Mouse (Mus musculus): ENCODE measurements around the gene Cdc42bpa. TPM values are rescaled to one million over a fixed set of nuclear protein-coding genes. Genes with fewer than 3 reads are reported as not detected.

The Cdc42bpa gene
- total and polyA plus RNA-seq, 2 experiments from 2014 or later: 8.3 to 25.8 TPM

DNA sequence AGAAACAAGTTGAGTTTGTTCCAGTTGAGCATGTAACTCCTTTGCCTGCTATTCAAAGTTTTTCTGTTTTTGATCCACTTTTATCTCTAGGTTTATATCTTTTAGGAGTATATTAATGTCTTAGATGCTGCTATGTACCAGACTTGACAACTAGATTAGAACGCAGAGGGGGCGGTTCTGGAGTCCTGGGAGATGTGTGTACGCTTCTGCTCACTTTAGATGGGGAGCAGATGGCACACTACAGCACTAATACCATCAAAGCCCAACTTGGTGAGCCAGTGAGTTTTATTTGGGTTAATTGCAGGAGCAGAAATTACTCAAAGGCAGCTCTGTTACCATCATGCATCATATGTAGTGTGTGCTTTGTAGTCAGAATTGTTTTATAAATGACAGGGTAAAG, 77.2 kb downstream of the Cdc42bpa start:
- ATAC-seq (ENCODE audit: insufficient read depth, low read depth): no peak

DNA sequence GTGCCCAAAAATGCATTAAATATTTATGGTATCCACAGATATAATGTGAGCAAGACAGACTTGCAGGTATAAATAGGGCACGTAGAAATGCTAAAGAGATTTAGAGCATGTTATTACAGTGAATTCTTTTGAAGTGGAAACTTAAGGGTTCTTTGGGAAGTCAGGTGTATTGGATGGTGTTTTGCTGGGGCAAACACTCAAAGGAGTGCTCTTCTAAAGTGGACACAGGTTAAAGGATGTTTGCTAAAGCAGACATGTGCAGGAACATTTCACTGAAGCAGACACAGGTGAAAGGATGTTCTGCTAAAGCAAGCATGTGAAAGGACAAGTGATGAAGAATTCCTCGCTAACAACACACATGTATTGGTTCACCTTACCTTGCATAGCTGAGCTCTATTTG, 83.9 kb downstream of the Cdc42bpa start:
- TF ChIP-seq CTCF (IDR thresholded peaks at IDR 0.05; ENCODE audit: low read depth) (no peak), EP300 (IDR thresholded peaks at IDR 0.05; ENCODE audit: low read depth) (no peak)
- no peak overlapping the region for H3K9ac ChIP-seq (replicated peaks; ENCODE audit: low read depth, low read length)
- no peak overlapping the region for H3K4me3 ChIP-seq (ENCODE audit: low read depth, low read length)
- no peaks in the 10 kb centered on the region; the same call in 1 of the 2 replicates for H3K9me3 ChIP-seq (replicated peaks; ENCODE audit: control insufficient read depth, low read length)
- no peak for DNase-seq (ENCODE audit: low spot score)
- 0 out of 2 replicates have a peak, but pooled peaks cover 13% of the 10 kb centered on the region for H3K36me3 ChIP-seq (replicated peaks; ENCODE audit: control insufficient read depth, insufficient read depth, low read length)
- no peak overlapping the region for H3K27ac ChIP-seq (ENCODE audit: low read depth)
- no peaks in the 10 kb centered on the region for H3K4me1 ChIP-seq (ENCODE audit: control insufficient read depth, insufficient read depth)
- H3K27me3 ChIP-seq (ENCODE audit: control insufficient read depth, insufficient read depth, low read length): no peaks in the 10 kb centered on the region
- H3K4me2 ChIP-seq (ENCODE audit: low read depth, low read length): no peak overlapping the region
- no peak for ATAC-seq (ENCODE audit: insufficient read depth, low read depth)
- whole genome bisulfite sequencing: 99% methylated on average over 2 of the region's 2 CpGs

More for the DNA sequence above, 77.2 kb downstream of the Cdc42bpa start:
- Histone ChIP-seq H3K36me3 (replicated peaks; ENCODE audit: control insufficient read depth, insufficient read depth, low read length) (0 out of 2 replicates have a peak, but pooled peaks cover 8% of the 10 kb centered on the region), H3K9ac (replicated peaks; ENCODE audit: low read depth, low read length) (no peak overlapping the region), H3K27me3 (ENCODE audit: control insufficient read depth, insufficient read depth, low read length) (no peaks in the 10 kb centered on the region), H3K4me3 (ENCODE audit: low read depth, low read length) (no peak overlapping the region), H3K4me1 (ENCODE audit: control insufficient read depth, insufficient read depth) (no peaks in the 10 kb centered on the region), H3K27ac (ENCODE audit: low read depth) (no peak overlapping the region), H3K9me3 (replicated peaks; ENCODE audit: control insufficient read depth, low read length) (no peaks in the 10 kb centered on the region), H3K4me2 (ENCODE audit: low read depth, low read length) (no peak overlapping the region)
- 88% methylated on average over 3 of the region's 3 CpGs for WGBS
- no peak for TF ChIP-seq CTCF (IDR thresholded peaks at IDR 0.05; ENCODE audit: low read depth)
- no peak for TF ChIP-seq EP300 (IDR thresholded peaks at IDR 0.05; ENCODE audit: low read depth)
- DNase-seq (ENCODE audit: low spot score): no peak

- no peak overlapping the region for H3K9ac ChIP-seq (replicated peaks; ENCODE audit: low read depth, low read length)
- ATAC-seq (ENCODE audit: insufficient read depth, low read depth) (no peak), DNase-seq (ENCODE audit: low spot score) (no peak)
- H3K27ac ChIP-seq (ENCODE audit: low read depth): no peak overlapping the region
- H3K4me2 ChIP-seq (ENCODE audit: low read depth, low read length): no peak overlapping the region
- TF ChIP-seq EP300 (IDR thresholded peaks at IDR 0.05; ENCODE audit: low read depth) (no peak), CTCF (IDR thresholded peaks at IDR 0.05; ENCODE audit: low read depth) (no peak)
- H3K4me3 ChIP-seq (ENCODE audit: low read depth, low read length): no peak overlapping the region
- no peaks in the 10 kb centered on the region for H3K27me3 ChIP-seq (ENCODE audit: control insufficient read depth, insufficient read depth, low read length)
- H3K9me3 ChIP-seq (replicated peaks; ENCODE audit: control insufficient read depth, low read length): no peaks in the 10 kb centered on the region; the same call in 1 of the 2 replicates
- H3K36me3 ChIP-seq (replicated peaks; ENCODE audit: control insufficient read depth, insufficient read depth, low read length): 0 out of 2 replicates have a peak, but pooled peaks cover 10% of the 10 kb centered on the region
- H3K4me1 ChIP-seq (ENCODE audit: control insufficient read depth, insufficient read depth): no peaks in the 10 kb centered on the region
These were observed 84.9 kb downstream of the Cdc42bpa start for GRCm38 (mm10) chr1:180045172-180045571.

GRCm38 (mm10) chr1:180089176-180089575, 128.9 kb downstream of the Cdc42bpa start:
- H3K36me3 ChIP-seq (replicated peaks; ENCODE audit: control insufficient read depth, insufficient read depth, low read length): peaks cover 12% of the 10 kb centered on the region; the same call in 1 of the 2 replicates

DNA sequence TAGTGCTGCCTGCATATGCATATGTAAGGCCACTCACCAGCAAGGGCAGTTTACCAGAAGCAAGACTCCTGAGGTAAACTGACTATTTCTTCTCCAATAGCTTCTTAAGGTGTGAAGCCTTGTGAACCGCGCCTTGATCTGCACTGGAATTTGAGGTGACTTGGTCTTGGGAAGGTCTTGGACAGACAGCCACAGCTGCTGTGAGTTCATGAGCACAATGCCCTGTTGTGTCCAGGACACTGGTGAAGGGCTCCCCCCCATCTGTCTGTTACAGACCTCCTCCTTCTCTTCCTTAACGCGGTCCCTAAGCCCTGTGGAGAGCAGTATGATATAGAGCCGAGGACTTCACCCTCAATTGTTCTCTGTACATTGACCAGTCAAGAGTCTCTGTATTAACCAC, 138.2 kb downstream of the Cdc42bpa start:
- peaks cover 43% of the 10 kb centered on the region for H3K36me3 ChIP-seq (replicated peaks; ENCODE audit: control insufficient read depth, insufficient read depth, low read length)
- DNase-seq (ENCODE audit: low spot score) (no peak), ATAC-seq (ENCODE audit: insufficient read depth, low read depth) (no peak)
- no peak overlapping the region for H3K9ac ChIP-seq (replicated peaks; ENCODE audit: low read depth, low read length)
- TF ChIP-seq EP300 (IDR thresholded peaks at IDR 0.05; ENCODE audit: low read depth) (no peak), CTCF (IDR thresholded peaks at IDR 0.05; ENCODE audit: low read depth) (no peak)
- no peaks in the 10 kb centered on the region for H3K4me1 ChIP-seq (ENCODE audit: control insufficient read depth, insufficient read depth)
- H3K4me3 ChIP-seq (ENCODE audit: low read depth, low read length): no peak overlapping the region
- no peaks in the 10 kb centered on the region for H3K9me3 ChIP-seq (replicated peaks; ENCODE audit: control insufficient read depth, low read length)
- H3K27ac ChIP-seq (ENCODE audit: low read depth): no peak overlapping the region
- H3K27me3 ChIP-seq (ENCODE audit: control insufficient read depth, insufficient read depth, low read length): no peaks in the 10 kb centered on the region
- 90% methylated on average over 5 of the region's 5 CpGs for WGBS
- no peak overlapping the region for H3K4me2 ChIP-seq (ENCODE audit: low read depth, low read length)

More at GRCm38 (mm10) chr1:180089176-180089575, 128.9 kb downstream of the Cdc42bpa start:
- DNase-seq (ENCODE audit: low spot score): no peak
- Histone ChIP-seq H3K27ac (ENCODE audit: low read depth) (no peak overlapping the region), H3K4me3 (ENCODE audit: low read depth, low read length) (no peak overlapping the region), H3K9me3 (replicated peaks; ENCODE audit: control insufficient read depth, low read length) (no peaks in the 10 kb centered on the region), H3K4me2 (ENCODE audit: low read depth, low read length) (no peak overlapping the region), H3K9ac (replicated peaks; ENCODE audit: low read depth, low read length) (no peak overlapping the region), H3K27me3 (ENCODE audit: control insufficient read depth, insufficient read depth, low read length) (no peaks in the 10 kb centered on the region), H3K4me1 (ENCODE audit: control insufficient read depth, insufficient read depth) (no peaks in the 10 kb centered on the region)
- no peak for TF ChIP-seq EP300 (IDR thresholded peaks at IDR 0.05; ENCODE audit: low read depth)
- no peak for TF ChIP-seq CTCF (IDR thresholded peaks at IDR 0.05; ENCODE audit: low read depth)
- no peak for ATAC-seq (ENCODE audit: insufficient read depth, low read depth)
- WGBS: 92% methylated on average over 1 of the region's 1 CpGs

GRCm38 (mm10) chr1:180104567-180104966, 144.3 kb downstream of the Cdc42bpa start:
- Histone ChIP-seq H3K27me3 (ENCODE audit: control insufficient read depth, insufficient read depth, low read length) (no peaks in the 10 kb centered on the region), H3K9ac (replicated peaks; ENCODE audit: low read depth, low read length) (no peak overlapping the region), H3K4me3 (ENCODE audit: low read depth, low read length) (no peak overlapping the region), H3K27ac (ENCODE audit: low read depth) (no peak overlapping the region), H3K4me2 (ENCODE audit: low read depth, low read length) (no peak overlapping the region), H3K9me3 (replicated peaks; ENCODE audit: control insufficient read depth, low read length) (no peaks in the 10 kb centered on the region), H3K4me1 (ENCODE audit: control insufficient read depth, insufficient read depth) (no peaks in the 10 kb centered on the region), H3K36me3 (replicated peaks; ENCODE audit: control insufficient read depth, insufficient read depth, low read length) (peaks cover 14% of the 10 kb centered on the region; the same call in 1 of the 2 replicates)
- 62% methylated on average over 3 of the region's 3 CpGs for WGBS
- DNase-seq (ENCODE audit: low spot score) (no peak), ATAC-seq (ENCODE audit: insufficient read depth, low read depth) (no peak)
- TF ChIP-seq CTCF (IDR thresholded peaks at IDR 0.05; ENCODE audit: low read depth) (no peak), EP300 (IDR thresholded peaks at IDR 0.05; ENCODE audit: low read depth) (no peak)
